Mouse (Mus musculus): ENCODE results near the gene Fgfrl1.

DNA sequence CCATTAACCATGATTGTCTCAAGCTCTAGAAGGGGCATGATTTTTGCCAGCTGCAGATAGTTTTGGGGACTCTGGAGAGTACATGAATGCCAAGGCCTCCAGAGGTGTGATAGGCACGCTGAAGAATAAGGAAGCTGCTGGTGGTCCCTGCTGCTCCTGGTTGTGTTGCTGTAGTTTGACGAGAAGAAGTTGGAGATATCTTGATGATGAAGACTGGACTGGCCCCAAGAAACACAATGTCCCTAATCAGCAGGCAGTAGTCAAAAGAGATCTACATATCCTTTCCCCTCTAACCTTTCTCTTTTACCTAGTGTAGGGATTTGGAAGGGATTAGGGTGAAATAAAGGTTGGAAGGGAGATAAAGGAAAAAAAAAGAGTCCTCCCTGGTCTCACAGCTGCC lies 50.4 kb downstream of the Fgfrl1 start:
- TF ChIP-seq POLR2A (IDR thresholded peaks at IDR 0.05; ENCODE audit: low read depth, low read length) (no peak), CTCF (IDR thresholded peaks at IDR 0.05; ENCODE audit: borderline replicate concordance, insufficient read depth, low read length) (no peak)

Measured in embryonic fibroblast, embryonic 13.5 days (primary cell).